Mouse (Mus musculus): ENCODE data around the gene Fggy. TPM values are rescaled to one million over a fixed set of nuclear protein-coding genes. Genes with fewer than 3 reads are reported as not detected.

Fggy gene
- total RNA-seq, 1 experiment: 8.2 TPM

DNA sequence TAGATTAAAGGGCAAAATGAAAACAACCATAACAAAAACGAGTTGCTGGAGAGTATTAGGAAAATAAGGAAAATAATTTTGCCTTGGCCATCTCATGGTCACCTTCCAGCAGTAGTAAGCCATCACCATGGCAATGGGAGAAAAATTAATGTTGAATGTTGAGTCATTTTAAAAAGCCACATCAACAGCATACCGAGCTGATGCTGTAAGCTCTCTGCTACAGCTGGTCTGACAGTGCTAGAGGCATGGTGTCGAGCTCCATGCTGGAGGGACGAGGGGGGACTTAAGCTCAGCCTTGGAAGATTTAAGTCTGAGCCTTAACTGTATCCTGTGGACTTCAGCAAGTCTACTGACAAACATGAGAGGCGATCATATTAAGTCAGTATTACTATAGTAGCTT is 307.9 kb downstream of the Fggy start:
- in situ Hi-C loops (cut with MboI; ENCODE audit: low sequenced_read_pairs in 2 of 2, unreplicated experiment in 2 of 2): no loop called here
- no peak for DNase-seq (ENCODE audit: low read depth, low spot score)
- Histone ChIP-seq H3K27ac (ENCODE audit: insufficient read depth, low read depth, low read length, poor library complexity, severe bottlenecking) (no peak overlapping the region), H3K4me3 (ENCODE audit: insufficient read depth in 1 of 2, low read depth in 1 of 2, low read length in 2 of 2, poor library complexity in 1 of 2, severe bottlenecking in 1 of 2) (no peak overlapping the region), H3K9ac (ENCODE audit: insufficient read depth, low read depth, low read length, poor library complexity, severe bottlenecking) (no peak overlapping the region), H3K9me3 (ENCODE audit: control insufficient read depth, insufficient read depth, low read depth, low read length) (no peaks in the 10 kb centered on the region), H3K4me1 (ENCODE audit: control insufficient read depth in 2 of 2, insufficient read depth in 2 of 2, low read length in 2 of 2, poor library complexity in 1 of 2) (no peaks in the 10 kb centered on the region), H3K36me3 (ENCODE audit: control insufficient read depth, insufficient read depth, low read length, poor library complexity, severe bottlenecking) (no peaks in the 10 kb centered on the region)
- no peak for TF ChIP-seq MAFK (IDR thresholded peaks at IDR 0.05; ENCODE audit: insufficient read depth, low read depth, low read length)

DNA sequence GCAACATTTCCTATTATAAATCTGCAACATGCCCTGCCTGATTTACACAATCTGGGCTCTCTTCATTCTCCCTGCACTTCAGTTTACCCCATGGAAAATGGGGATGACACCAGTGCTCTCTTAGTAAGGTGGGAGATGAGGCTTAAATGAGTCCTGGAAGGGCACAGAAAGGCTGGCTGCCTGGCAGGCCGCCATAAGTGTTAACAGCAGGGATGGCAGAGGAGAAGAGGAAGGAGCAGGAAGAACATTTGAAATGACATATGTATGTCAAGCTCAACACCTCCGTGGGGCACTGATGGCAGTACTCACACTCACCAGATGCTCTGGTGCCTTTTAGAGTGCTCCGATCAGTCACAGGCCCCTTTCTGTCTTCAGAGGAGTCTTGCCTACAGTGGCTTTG is 308.6 kb downstream of the Fggy start:
- no peak overlapping the region for H3K27ac ChIP-seq (ENCODE audit: insufficient read depth, low read depth, low read length, poor library complexity, severe bottlenecking)
- TF ChIP-seq HCFC1 (IDR thresholded peaks at IDR 0.05; ENCODE audit: borderline replicate concordance, insufficient read depth, low read length): no peak
- H3K9me3 ChIP-seq (ENCODE audit: control insufficient read depth, insufficient read depth, low read depth, low read length): no peaks in the 10 kb centered on the region
- DNase-seq (ENCODE audit: low read depth, low spot score): no peak
- H3K4me3 ChIP-seq (ENCODE audit: insufficient read depth in 1 of 2, low read depth in 1 of 2, low read length in 2 of 2, poor library complexity in 1 of 2, severe bottlenecking in 1 of 2): no peak overlapping the region
- no peak overlapping the region for H3K9ac ChIP-seq (ENCODE audit: insufficient read depth, low read depth, low read length, poor library complexity, severe bottlenecking)
- no peaks in the 10 kb centered on the region for H3K36me3 ChIP-seq (ENCODE audit: control insufficient read depth, insufficient read depth, low read length, poor library complexity, severe bottlenecking)
- in situ Hi-C loops (cut with MboI; ENCODE audit: low sequenced_read_pairs in 2 of 2, unreplicated experiment in 2 of 2): no loop called here
- no peaks in the 10 kb centered on the region for H3K4me1 ChIP-seq (ENCODE audit: control insufficient read depth in 2 of 2, insufficient read depth in 2 of 2, low read length in 2 of 2, poor library complexity in 1 of 2)

GRCm38 (mm10) chr4:95867103-95867502 is 309.8 kb downstream of the Fggy start:
- no peak for TF ChIP-seq ZC3H11A (IDR thresholded peaks at IDR 0.05; ENCODE audit: borderline replicate concordance, low read depth, low read length)
- TF ChIP-seq ZNF384 (IDR thresholded peaks at IDR 0.05; ENCODE audit: low read depth, low read length): no peak
- no peak for TF ChIP-seq HCFC1 (IDR thresholded peaks at IDR 0.05; ENCODE audit: borderline replicate concordance, insufficient read depth, low read length)
- TF ChIP-seq MAFK (IDR thresholded peaks at IDR 0.05; ENCODE audit: insufficient read depth, low read depth, low read length): no peak
- no peak for TF ChIP-seq CHD2 (IDR thresholded peaks at IDR 0.05; ENCODE audit: low read depth, low read length)
- no peaks in the 10 kb centered on the region for H3K9me3 ChIP-seq (ENCODE audit: control insufficient read depth, insufficient read depth, low read depth, low read length)
- H3K4me1 ChIP-seq (ENCODE audit: control insufficient read depth in 2 of 2, insufficient read depth in 2 of 2, low read length in 2 of 2, poor library complexity in 1 of 2): no peaks in the 10 kb centered on the region
- no peak for DNase-seq (ENCODE audit: low read depth, low spot score)
- no peak overlapping the region for H3K27ac ChIP-seq (ENCODE audit: insufficient read depth, low read depth, low read length, poor library complexity, severe bottlenecking)
- no peak overlapping the region for H3K4me3 ChIP-seq (ENCODE audit: insufficient read depth in 1 of 2, low read depth in 1 of 2, low read length in 2 of 2, poor library complexity in 1 of 2, severe bottlenecking in 1 of 2)
- no peak overlapping the region for H3K9ac ChIP-seq (ENCODE audit: insufficient read depth, low read depth, low read length, poor library complexity, severe bottlenecking)
- in situ Hi-C loops (cut with MboI; ENCODE audit: low sequenced_read_pairs in 2 of 2, unreplicated experiment in 2 of 2): no loop called here
- no peaks in the 10 kb centered on the region for H3K36me3 ChIP-seq (ENCODE audit: control insufficient read depth, insufficient read depth, low read length, poor library complexity, severe bottlenecking)

DNA sequence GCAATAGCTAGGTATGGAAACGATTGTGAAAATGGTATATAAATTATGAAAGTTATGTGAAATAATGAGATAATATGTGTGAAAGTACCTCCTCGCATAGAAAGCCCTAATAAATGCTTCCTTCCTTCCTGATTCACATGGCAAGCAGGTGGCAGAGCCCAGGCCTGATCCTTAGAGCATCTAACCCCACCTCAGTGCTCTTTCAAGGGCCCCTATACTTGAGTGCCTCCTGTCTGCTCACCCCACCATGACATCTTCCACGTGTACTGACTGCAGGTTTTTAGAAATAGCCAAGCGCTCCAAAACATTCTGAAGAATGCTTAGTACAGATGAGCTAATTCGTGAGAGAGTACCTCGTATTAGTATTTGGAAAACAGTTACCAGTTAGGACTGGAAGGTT is 311.0 kb downstream of the Fggy start:
- no peak overlapping the region for H3K4me3 ChIP-seq (ENCODE audit: insufficient read depth in 1 of 2, low read depth in 1 of 2, low read length in 2 of 2, poor library complexity in 1 of 2, severe bottlenecking in 1 of 2)
- H3K36me3 ChIP-seq (ENCODE audit: control insufficient read depth, insufficient read depth, low read length, poor library complexity, severe bottlenecking): no peaks in the 10 kb centered on the region
- no peak overlapping the region for H3K27ac ChIP-seq (ENCODE audit: insufficient read depth, low read depth, low read length, poor library complexity, severe bottlenecking)
- H3K9ac ChIP-seq (ENCODE audit: insufficient read depth, low read depth, low read length, poor library complexity, severe bottlenecking): no peak overlapping the region
- DNase-seq (ENCODE audit: low read depth, low spot score): no peak
- in situ Hi-C loops (cut with MboI; ENCODE audit: low sequenced_read_pairs in 2 of 2, unreplicated experiment in 2 of 2): no loop called here
- TF ChIP-seq ZNF384 (IDR thresholded peaks at IDR 0.05; ENCODE audit: low read depth, low read length) (no peak), CHD2 (IDR thresholded peaks at IDR 0.05; ENCODE audit: low read depth, low read length) (no peak), HCFC1 (IDR thresholded peaks at IDR 0.05; ENCODE audit: borderline replicate concordance, insufficient read depth, low read length) (no peak), MAFK (IDR thresholded peaks at IDR 0.05; ENCODE audit: insufficient read depth, low read depth, low read length) (no peak), ZC3H11A (IDR thresholded peaks at IDR 0.05; ENCODE audit: borderline replicate concordance, low read depth, low read length) (no peak)
- H3K9me3 ChIP-seq (ENCODE audit: control insufficient read depth, insufficient read depth, low read depth, low read length): no peaks in the 10 kb centered on the region
- no peaks in the 10 kb centered on the region for H3K4me1 ChIP-seq (ENCODE audit: control insufficient read depth in 2 of 2, insufficient read depth in 2 of 2, low read length in 2 of 2, poor library complexity in 1 of 2)

DNA sequence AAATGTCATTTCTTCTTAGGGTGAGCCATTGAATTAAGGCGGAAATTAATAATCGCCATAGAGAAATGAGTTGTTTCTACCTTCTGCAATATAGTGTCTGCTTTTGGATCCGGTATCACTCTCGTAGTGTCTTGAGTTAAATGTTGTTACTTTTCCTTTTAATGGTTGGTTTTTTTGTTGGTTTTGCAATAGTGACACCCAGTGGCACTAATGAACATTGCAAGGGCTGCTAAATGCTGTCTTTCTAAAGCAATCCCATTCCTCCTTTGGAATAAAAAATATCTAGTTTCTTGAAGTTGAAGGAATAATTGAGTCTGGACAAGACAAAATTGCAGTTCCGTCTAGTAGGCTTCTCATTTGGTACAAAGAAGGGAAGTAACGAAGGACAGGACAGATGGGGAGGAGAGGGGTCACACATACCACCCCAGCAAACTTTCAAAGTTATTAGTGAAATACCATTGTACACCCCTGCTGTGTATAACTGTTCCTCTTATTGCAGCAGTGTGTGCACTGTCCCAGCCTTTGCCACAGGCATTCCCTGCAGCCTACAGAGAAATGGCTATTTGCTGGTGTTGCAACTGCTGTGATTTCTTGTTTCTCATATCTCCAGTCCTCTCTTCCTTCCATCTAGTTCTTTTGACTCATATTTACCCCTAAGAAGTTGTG is 314.0 kb downstream of the Fggy start:
- in situ Hi-C loops (cut with MboI; ENCODE audit: low sequenced_read_pairs in 2 of 2, unreplicated experiment in 2 of 2): no loop called here

More for the DNA sequence above, 314.0 kb downstream of the Fggy start:
- no peak overlapping the region for H3K9ac ChIP-seq (ENCODE audit: insufficient read depth, low read depth, low read length, poor library complexity, severe bottlenecking)
- DNase-seq (ENCODE audit: low read depth, low spot score): peak; percentile 11
- H3K4me1 ChIP-seq (ENCODE audit: control insufficient read depth in 2 of 2, insufficient read depth in 2 of 2, low read length in 2 of 2, poor library complexity in 1 of 2): no peaks in the 10 kb centered on the region
- H3K4me3 ChIP-seq (ENCODE audit: insufficient read depth in 1 of 2, low read depth in 1 of 2, low read length in 2 of 2, poor library complexity in 1 of 2, severe bottlenecking in 1 of 2): no peak overlapping the region
- no peak overlapping the region for H3K27ac ChIP-seq (ENCODE audit: insufficient read depth, low read depth, low read length, poor library complexity, severe bottlenecking)
- no peaks in the 10 kb centered on the region for H3K36me3 ChIP-seq (ENCODE audit: control insufficient read depth, insufficient read depth, low read length, poor library complexity, severe bottlenecking)
- H3K9me3 ChIP-seq (ENCODE audit: control insufficient read depth, insufficient read depth, low read depth, low read length): no peaks in the 10 kb centered on the region
- no peak for TF ChIP-seq HCFC1 (IDR thresholded peaks at IDR 0.05; ENCODE audit: borderline replicate concordance, insufficient read depth, low read length)
- peak; percentile 83 for TF ChIP-seq ZC3H11A (IDR thresholded peaks at IDR 0.05; ENCODE audit: borderline replicate concordance, low read depth, low read length)

Data from ES-E14 (cell line).